7 mouse cellular contexts compared by ENCODE assay signal in the genomic region with DNA sequence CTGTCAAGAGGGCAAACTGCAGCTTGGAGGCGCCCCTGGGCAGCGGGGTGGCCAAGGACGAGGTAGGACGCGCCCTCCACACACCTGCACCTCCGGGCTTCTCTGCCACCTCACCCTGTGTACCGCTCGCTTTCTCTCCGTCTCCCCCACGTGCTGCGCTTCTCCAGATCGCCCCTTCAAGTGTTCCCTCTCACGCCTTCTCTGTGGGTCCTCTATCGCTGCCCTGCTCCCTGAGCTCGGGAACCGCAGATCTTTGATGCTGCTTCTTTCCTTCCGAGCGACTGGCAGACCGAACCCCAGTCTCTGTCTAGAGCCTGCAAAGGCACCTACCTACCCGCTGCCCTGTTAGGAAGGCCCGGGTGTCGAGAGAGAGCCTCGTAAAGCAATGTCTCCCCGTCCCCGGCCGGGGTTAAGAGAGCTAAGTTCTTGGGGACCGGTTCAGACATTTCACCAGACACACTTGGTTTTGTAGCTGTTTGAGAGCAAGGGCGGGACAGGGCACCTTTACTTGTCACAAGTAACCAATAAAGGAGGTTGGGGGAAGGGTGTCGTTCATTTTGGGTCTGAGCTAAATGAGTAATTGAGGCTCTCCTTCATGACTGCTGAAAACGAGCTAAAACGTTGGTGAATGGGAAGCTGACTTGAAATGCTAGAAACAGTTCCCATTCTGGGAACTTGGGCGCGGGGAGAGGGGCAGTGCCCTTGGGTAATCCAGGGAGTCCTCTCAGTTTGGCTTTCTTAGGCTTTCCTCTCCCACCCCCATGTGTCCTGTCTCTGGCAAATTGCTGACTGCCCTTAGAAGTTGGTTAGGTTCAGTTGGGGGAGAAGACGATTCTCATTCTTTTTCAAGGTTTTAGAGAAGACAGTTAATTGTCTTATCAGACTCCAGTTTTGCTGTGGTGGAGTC.
A peak's percentile ranks its signal among the peaks of the same experiment; 100 is the strongest.
DNase-seq lines count a peak whose midpoint lies in the region; ATAC-seq and TF ChIP-seq lines count a peak whose summit lies in the region.

No protein-coding gene starts in this region.

- TF ChIP-seq CTCF in lung, adult 2 months (IDR thresholded peaks at IDR 0.05; ENCODE audit: insufficient read depth, low read length), result no peak

- H3K4me3 ChIP-seq in lung, adult 2 months (replicated peaks; ENCODE audit: extremely low read depth, low read depth, low read length), result peak overlapping the region; percentile 84
- H3K4me3 ChIP-seq in intestine, embryonic 14.5 days (ENCODE audit: low read depth, low read length), result peak overlapping the region; percentile 52

- H3K36me3 ChIP-seq in intestine, embryonic 14.5 days (ENCODE audit: control insufficient read depth, insufficient read depth, low read length), result no peaks in the 10 kb centered on the region

- peak overlapping the region; percentile 28 for H3K9ac ChIP-seq in intestine, embryonic 14.5 days (ENCODE audit: low read length)

- H3K27ac ChIP-seq in intestine, embryonic 14.5 days (ENCODE audit: low read depth), result no peak overlapping the region

- peaks cover 5% of the 10 kb centered on the region; the same call in 1 of the 2 replicates for H3K27me3 ChIP-seq in intestine, embryonic 14.5 days (replicated peaks; ENCODE audit: control insufficient read depth, insufficient read depth, low read length)

- DNase-seq in lung, adult 2 months, result peak; percentile 56
- DNase-seq in lung, postnatal 4 days, result no peak
- peak; percentile 37 for DNase-seq in adrenal gland, postnatal 14 days
- peak; percentile 69 for DNase-seq in intestine, embryonic 14.5 days (ENCODE audit: low spot score)
- peak; percentile 46 for DNase-seq in right cerebral cortex, postnatal 25 days

- H3K9me3 ChIP-seq in intestine, embryonic 14.5 days (ENCODE audit: control insufficient read depth, low read length), result no peaks in the 10 kb centered on the region

- H3K4me1 ChIP-seq in lung, adult 2 months (ENCODE audit: control insufficient read depth, insufficient read depth, low read length), result peaks cover 31% of the 10 kb centered on the region
- peaks cover 9% of the 10 kb centered on the region for H3K4me1 ChIP-seq in intestine, embryonic 14.5 days (replicated peaks; ENCODE audit: control insufficient read depth, insufficient read depth, low read length)

- ATAC-seq in erythroid progenitor cell, adult 5-6 weeks (replicated peaks; ENCODE audit: low FRiP score, poor library complexity, severe bottlenecking), result peak; percentile 43; the same call in 1 of the 2 replicates
- ATAC-seq in intestine, embryonic 14.5 days (replicated peaks; ENCODE audit: low FRiP score, low TSS enrichment, low read depth), result peak; percentile 51
- ATAC-seq in megakaryocyte, adult 5-6 weeks (ENCODE audit: poor library complexity, severe bottlenecking), result peak; percentile 45

- TF ChIP-seq POLR2A in lung, adult 2 months (IDR thresholded peaks at IDR 0.05; ENCODE audit: borderline replicate concordance, extremely low read depth, low read depth, low read length), result no peak

- WGBS in lung, adult 2 months, result 9% methylated on average over 34 of the region's 34 CpGs
- WGBS in intestine, embryonic 14.5 days, result 3% methylated on average over 34 of the region's 34 CpGs

- H3K4me2 ChIP-seq in intestine, embryonic 14.5 days (ENCODE audit: low read length), result peak overlapping the region; percentile 100

Comparison
In these comparisons a context has a peak if more than half of its experiments do, and no peak if none do; other contexts are left out.
1. DNase-seq: peak in lung, adult 2 months (single experiment), adrenal gland, postnatal 14 days (single experiment), intestine, embryonic 14.5 days (single experiment) and right cerebral cortex, postnatal 25 days (single experiment); none in lung, postnatal 4 days (0 of 2).
2. Peak in every context shown above with its lines, with median percentiles within 50 percentile points of each other: ATAC-seq.